Mouse (Mus musculus): ENCODE data around the gene Olfr120. TPM values are rescaled to one million over a fixed set of nuclear protein-coding genes. Genes with fewer than 3 reads are reported as not detected.

Olfr120 gene
- total RNA-seq (2023): not detected

GRCm38 (mm10) chr17:37721508-37721907 lies at the start of gene Olfr120:
TSS of gene Olfr120 (plus strand) at chr17:37721808.

GRCm38 (mm10) chr17:37696264-37696663 lies 25.3 kb upstream of the Olfr120 start, which contains the start of gene Olfr119:
TSS of gene Olfr119 (plus strand) at chr17:37696564.

GRCm38 (mm10) chr17:37768307-37768706 lies 46.7 kb downstream of the Olfr120 start, which contains the start of gene Olfr122:
TSS of gene Olfr122 (plus strand) at chr17:37768607.

Other genes with a start within 250 kb of the Olfr120 start
- gene H2-M2, start 238.3 kb upstream of the Olfr120 start, total RNA-seq (2023): not detected
- gene Olfr110, start 229.3 kb upstream of the Olfr120 start, total RNA-seq (2023): not detected
- gene Olfr111, start 213.8 kb upstream of the Olfr120 start, total RNA-seq (2023): not detected
- gene Olfr112, start 152.4 kb upstream of the Olfr120 start, total RNA-seq (2023): not detected
- not detected for gene Olfr113, start 144.1 kb upstream of the Olfr120 start, total RNA-seq (2023)
- gene Olfr114, start 129.1 kb upstream of the Olfr120 start, total RNA-seq (2023): not detected
- gene Olfr115, start 94.7 kb upstream of the Olfr120 start, total RNA-seq (2023): not detected
- gene Olfr116, start 94.6 kb upstream of the Olfr120 start, total RNA-seq (2023): not detected
- gene Olfr117, start 58.0 kb upstream of the Olfr120 start, total RNA-seq (2023): not detected
- gene Olfr118, start 54.8 kb upstream of the Olfr120 start, total RNA-seq (2023): not detected
- not detected for gene Olfr119, start 25.2 kb upstream of the Olfr120 start, total RNA-seq (2023)
- not detected for gene Olfr121, start 27.0 kb downstream of the Olfr120 start, total RNA-seq (2023)
- not detected for gene Olfr122, start 46.8 kb downstream of the Olfr120 start, total RNA-seq (2023)
- gene Olfr123, start 71.7 kb downstream of the Olfr120 start, total RNA-seq (2023): not detected
- not detected for gene Olfr124, start 78.1 kb downstream of the Olfr120 start, total RNA-seq (2023)
- gene Olfr125, start 111.1 kb downstream of the Olfr120 start, total RNA-seq (2023): not detected
- not detected for gene Olfr126, start 125.7 kb downstream of the Olfr120 start, total RNA-seq (2023)
- gene Olfr127, start 178.6 kb downstream of the Olfr120 start, total RNA-seq (2023): not detected
- not detected for gene Olfr128, start 198.7 kb downstream of the Olfr120 start, total RNA-seq (2023)
- gene Olfr761, start 231.3 kb downstream of the Olfr120 start, total RNA-seq (2023): not detected

Data from CD8-positive naive resting alpha-beta T cell, adult 57 days (primary cell).